Mouse (Mus musculus) liver, embryonic 12.5 days (tissue): ENCODE data around the gene Arhgdia. TPM values are rescaled to one million over a fixed set of nuclear protein-coding genes. Genes with fewer than 3 reads are reported as not detected.

ENCODE experiments used
- ATAC-seq: fragments of 200-750 bp; cut with Nextera tagmentation; 2 replicates; pipeline ENCODE4 v1.8.0; 2017; ENCODE audit warnings: moderate number of reproducible peaks, mild to moderate bottlenecking, moderate library complexity
- H3K27ac ChIP-seq: fragments of 300-500 bp; sonication (generic); 2 replicates; pipeline ENCODE4 v1.5.1; 2016; ENCODE audit warnings: mild to moderate bottlenecking
- H3K27me3 ChIP-seq: fragments of 300-500 bp; sonication (generic); replicated peaks from 2 replicates; pipeline ENCODE4 v1.6.1; 2016; ENCODE audit warnings: mild to moderate bottlenecking, moderate library complexity
- H3K36me3 ChIP-seq: fragments of 300-500 bp; sonication (generic); 2 replicates; pipeline ENCODE4 v1.6.1; 2016; ENCODE audit warnings: mild to moderate bottlenecking, moderate library complexity
- H3K4me1 ChIP-seq: fragments of 300-500 bp; sonication (generic); 2 replicates; pipeline ENCODE4 v1.6.1; 2016
- H3K4me2 ChIP-seq: fragments of 300-500 bp; sonication (generic); 2 replicates; pipeline ENCODE4 v1.6.1; 2016; ENCODE audit warnings: mild to moderate bottlenecking, moderate library complexity
- H3K4me3 ChIP-seq: fragments of 300-500 bp; sonication (generic); 2 replicates; pipeline ENCODE4 v1.5.1; 2016; ENCODE audit warnings: mild to moderate bottlenecking, moderate library complexity
- H3K9ac ChIP-seq: fragments of 300-500 bp; sonication (generic); 2 replicates; pipeline ENCODE4 v1.6.1; 2016; ENCODE audit warnings: mild to moderate bottlenecking, moderate library complexity
- H3K9me3 ChIP-seq: fragments of 300-500 bp; sonication (generic); replicated peaks from 2 replicates; pipeline ENCODE4 v1.6.1; 2016; ENCODE audit warnings: mild to moderate bottlenecking, moderate library complexity
- WGBS: fragments of 180-500 bp; shearing (Covaris S2); methylation state at CpG from one replicate; pipeline ENCODE4 v1.1.7; 2016; ENCODE audit not compliant: insufficient replicate concordance; 5-methylcytosine and 5-hydroxymethylcytosine counted together
- polyA plus RNA-seq: library from polyadenylated mRNA; unstranded; fragments of >200 nt; fragmentation: Nextera tagmentation; extraction: Ambion mirVana; gene quantifications from 2 replicates; pipeline ENCODE4 v1.2.1, GENCODE M21; 2016

Arhgdia gene
- polyA plus RNA-seq: 337 and 356 TPM in 2 replicates

DNA sequence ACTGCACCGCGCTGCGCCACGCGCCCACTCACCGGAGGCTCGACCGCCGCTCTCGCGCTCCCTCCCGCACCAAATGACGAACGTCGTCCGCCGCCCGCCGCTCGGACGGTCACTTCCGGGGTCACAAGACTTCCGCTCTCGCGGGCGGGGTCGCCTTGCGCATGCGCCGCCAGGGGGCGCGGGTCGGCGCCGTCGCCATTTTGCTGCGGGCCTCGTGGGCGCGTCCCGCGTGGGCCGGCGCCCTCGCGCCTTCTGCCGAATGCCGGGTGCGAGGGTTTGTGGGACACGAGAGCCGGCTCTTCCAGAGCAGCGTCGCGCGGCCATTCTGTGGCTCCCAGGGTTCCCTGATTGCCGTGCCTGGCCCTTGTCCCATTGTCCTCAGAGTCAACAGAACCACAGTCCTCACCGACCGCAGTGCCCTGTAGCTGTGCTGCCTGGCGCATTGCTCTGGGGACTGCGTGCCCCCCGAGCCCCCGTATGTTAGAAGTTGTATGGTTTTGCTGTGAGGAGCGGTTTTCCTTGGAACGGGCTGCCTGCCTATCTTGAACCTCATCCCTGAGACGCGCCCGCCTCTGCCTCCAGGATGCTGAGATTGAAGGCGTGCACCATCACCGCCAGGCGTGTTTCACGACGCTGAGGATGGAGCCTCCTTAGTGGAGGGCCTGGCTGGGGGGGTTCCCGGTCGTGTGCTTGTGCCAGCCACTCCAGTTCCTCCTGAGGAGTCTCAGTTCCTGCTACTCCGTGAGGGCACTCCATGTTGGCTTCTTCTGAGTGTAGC lies at the start of gene Arhgdia:
Gene Arhgdia, minus strand, starts transcription at position 135 of the 778 bp plus-strand sequence.
- Histone ChIP-seq H3K4me3 (peak within 1 kb of the TSS; percentile 87), H3K4me2 (peak within 1 kb of the TSS; percentile 98), H3K9ac (peak within 1 kb of the TSS; percentile 89), H3K4me1 (peaks cover 46% of the 10 kb centered on the region), H3K27me3 (no peaks in the 10 kb centered on the region), H3K27ac (peak within 1 kb of the TSS; percentile 93), H3K9me3 (no peaks in the 10 kb centered on the region), H3K36me3 (peaks cover 76% of the 10 kb centered on the region)
- 3% methylated on average over 73 of the region's 75 CpGs for WGBS
- peak; percentile 60 for ATAC-seq

DNA sequence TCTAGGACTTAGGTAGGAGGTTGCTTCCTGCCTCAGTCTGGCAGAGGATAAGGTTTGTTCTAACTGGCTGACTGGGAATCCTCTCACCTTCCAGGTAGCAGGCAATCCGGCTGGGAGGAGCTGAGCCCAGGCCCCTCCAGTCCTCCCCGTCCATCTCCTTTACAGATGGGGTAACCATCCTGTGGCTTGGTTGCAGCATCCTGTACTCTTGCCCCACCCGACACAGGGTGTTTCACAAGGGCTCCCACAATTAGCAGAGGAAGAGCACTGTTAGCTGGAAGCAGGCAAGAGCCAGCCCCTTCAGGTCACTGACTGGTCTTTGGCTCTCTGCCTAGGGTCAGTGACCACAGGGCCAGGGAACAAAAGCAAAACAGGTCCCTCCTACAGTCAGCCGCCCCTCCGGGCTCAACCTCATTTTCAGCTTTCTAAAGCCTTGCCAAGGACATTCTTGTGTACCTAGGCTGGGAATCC lies 49.0 kb upstream of the Arhgdia start:
- peak; percentile 22; the same call in 1 of the 2 replicates for ATAC-seq
- Histone ChIP-seq H3K4me2 (peak overlapping the region; percentile 76), H3K36me3 (peaks cover 36% of the 10 kb centered on the region), H3K27ac (peak overlapping the region; percentile 94), H3K9me3 (no peaks in the 10 kb centered on the region), H3K4me3 (peak overlapping the region; percentile 91), H3K27me3 (no peaks in the 10 kb centered on the region), H3K4me1 (peaks cover 86% of the 10 kb centered on the region), H3K9ac (peak overlapping the region; percentile 99)
- WGBS: 20% methylated on average over 5 of the region's 5 CpGs

DNA sequence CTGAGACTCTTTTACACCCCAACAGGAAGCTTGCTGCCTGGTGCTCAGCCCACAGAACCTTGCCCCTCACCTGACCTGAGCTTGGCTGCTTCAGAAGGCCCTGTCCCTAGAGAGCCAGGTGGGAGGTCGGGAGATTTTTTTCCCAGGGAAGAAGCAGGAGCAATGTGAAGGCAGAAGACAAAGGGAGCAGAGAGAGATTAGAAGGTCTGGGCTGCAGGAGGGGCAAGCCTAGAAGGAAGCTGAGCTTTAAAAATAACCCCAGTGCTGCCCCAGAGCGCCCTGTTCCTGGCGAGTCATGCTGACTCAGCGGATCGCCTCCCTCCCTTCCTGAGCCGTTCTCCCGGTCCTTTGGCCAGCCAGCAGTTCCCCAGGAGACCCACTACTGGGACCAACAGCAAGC lies 48.5 kb upstream of the Arhgdia start:
- H3K4me1 ChIP-seq: peaks cover 87% of the 10 kb centered on the region
- WGBS: 8% methylated on average over 7 of the region's 7 CpGs
- peak overlapping the region; percentile 76 for H3K4me2 ChIP-seq
- no peaks in the 10 kb centered on the region for H3K27me3 ChIP-seq
- H3K9ac ChIP-seq: peak overlapping the region; percentile 99
- peak overlapping the region; percentile 94 for H3K27ac ChIP-seq
- ATAC-seq: peak; percentile 62
- no peaks in the 10 kb centered on the region for H3K9me3 ChIP-seq
- peaks cover 36% of the 10 kb centered on the region for H3K36me3 ChIP-seq
- H3K4me3 ChIP-seq: peak overlapping the region; percentile 91

DNA sequence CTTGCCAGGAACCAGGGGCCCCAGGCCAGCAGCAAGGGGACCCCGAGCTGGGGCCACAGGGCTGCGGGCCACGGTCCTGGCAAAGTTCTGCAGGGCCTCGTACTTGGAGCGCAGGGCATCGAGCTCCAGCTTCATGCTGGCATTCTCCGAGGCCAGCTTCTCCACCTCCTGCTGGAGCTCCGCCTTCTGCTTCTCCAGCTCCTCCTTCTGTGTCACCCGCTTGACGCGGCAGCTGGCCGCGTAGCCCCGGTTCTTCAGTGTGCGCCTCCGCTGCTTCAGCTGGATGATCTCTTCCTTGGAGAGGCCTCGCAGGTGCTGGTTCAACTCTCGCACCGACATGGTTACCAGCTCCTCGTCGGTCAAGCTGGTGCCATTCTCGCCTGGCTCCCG lies 47.9 kb upstream of the Arhgdia start:
- Histone ChIP-seq H3K36me3 (peaks cover 36% of the 10 kb centered on the region), H3K27me3 (no peaks in the 10 kb centered on the region), H3K9me3 (no peaks in the 10 kb centered on the region), H3K9ac (peak overlapping the region; percentile 99), H3K4me1 (peaks cover 82% of the 10 kb centered on the region), H3K4me2 (peak overlapping the region; percentile 76), H3K27ac (peak overlapping the region; percentile 94), H3K4me3 (peak overlapping the region; percentile 91)
- ATAC-seq: no peak
- WGBS: 40% methylated on average over 23 of the region's 23 CpGs

DNA sequence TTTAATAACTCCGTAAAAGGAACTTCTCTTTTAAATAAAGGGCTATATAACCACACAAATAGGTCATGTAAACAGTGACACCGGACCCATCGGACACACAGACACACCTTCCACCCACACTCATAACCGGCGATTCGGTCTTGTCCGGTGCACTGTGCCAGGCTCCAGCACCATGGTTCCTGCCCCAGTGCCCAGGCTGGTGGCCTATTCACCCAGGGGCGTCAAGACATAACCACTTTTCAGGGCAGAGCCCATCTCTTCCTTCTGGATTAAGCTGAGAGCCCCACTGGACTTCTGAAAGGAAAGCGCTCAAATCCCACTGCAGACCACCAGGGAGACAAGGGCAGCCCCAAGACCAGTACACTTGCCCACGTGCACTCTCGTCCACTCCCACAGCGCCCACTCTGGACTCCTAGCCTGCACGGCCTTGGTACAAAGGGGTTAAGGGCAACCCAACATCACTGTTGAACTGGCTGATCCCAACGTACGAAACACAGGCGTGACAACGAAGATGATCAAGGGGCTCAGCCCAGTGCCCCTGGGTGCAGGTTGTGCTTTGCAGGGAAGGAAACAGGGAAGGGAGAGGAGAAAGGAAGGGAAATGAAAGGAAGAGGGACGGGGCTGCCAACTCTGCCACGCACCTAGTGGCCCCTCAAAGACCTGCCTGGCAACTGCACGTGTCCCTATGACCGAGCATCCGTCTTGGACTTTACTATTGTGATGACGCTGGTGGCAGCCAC lies 47.3 kb upstream of the Arhgdia start:
- H3K4me1 ChIP-seq: peaks cover 82% of the 10 kb centered on the region
- peak overlapping the region; percentile 76 for H3K4me2 ChIP-seq
- no peak for ATAC-seq
- peaks cover 36% of the 10 kb centered on the region for H3K36me3 ChIP-seq
- peak overlapping the region; percentile 99 for H3K9ac ChIP-seq
- H3K9me3 ChIP-seq: no peaks in the 10 kb centered on the region
- no peaks in the 10 kb centered on the region for H3K27me3 ChIP-seq
- H3K27ac ChIP-seq: peak overlapping the region; percentile 94
- 89% methylated on average over 23 of the region's 23 CpGs for WGBS
- H3K4me3 ChIP-seq: peak overlapping the region; percentile 91

DNA sequence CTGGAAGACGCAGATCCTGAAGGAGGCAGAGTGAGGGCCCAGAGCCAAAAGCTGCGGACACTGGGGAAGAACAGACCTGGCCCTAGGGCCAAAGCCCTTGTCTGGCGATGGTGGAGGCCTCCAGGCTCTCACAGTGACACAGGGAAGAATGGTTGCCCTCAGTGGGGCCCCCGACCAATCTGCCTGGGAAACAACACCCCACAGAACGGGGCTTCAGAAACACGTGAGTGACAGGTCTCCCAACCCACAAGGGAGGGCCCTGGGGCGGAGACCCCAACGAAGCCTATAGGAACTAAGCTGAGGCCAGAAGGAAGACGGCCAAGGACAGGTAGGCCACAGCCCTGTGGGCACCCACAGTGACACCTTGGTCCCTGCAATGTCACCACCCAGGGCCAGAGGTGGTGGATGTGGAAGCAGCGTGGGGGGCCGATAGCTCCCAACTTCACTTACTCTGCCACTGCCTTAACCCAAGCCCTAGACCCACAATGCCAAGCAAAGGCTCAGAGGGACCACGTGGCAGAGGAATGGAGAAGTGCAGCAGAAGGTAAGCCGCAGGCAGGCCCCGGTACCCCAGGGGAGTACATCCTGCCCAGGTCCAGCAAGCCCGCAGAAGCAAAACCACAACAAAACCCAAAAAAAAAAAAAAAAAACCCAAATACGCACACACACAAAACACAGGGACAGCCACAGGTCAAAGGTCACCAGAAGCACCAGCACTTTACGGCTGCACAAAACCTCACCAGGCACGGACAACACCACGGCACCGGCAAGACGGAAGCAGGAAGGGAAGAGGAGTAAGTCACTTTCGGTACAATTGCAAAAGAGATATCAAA lies 46.3 kb upstream of the Arhgdia start:
- peak overlapping the region; percentile 5; the same call in 1 of the 2 replicates for H3K4me3 ChIP-seq
- H3K9me3 ChIP-seq: no peaks in the 10 kb centered on the region
- H3K27me3 ChIP-seq: no peaks in the 10 kb centered on the region
- no peak for ATAC-seq
- H3K4me2 ChIP-seq: peak overlapping the region; percentile 76
- peaks cover 91% of the 10 kb centered on the region for H3K4me1 ChIP-seq
- H3K9ac ChIP-seq: peak overlapping the region; percentile 32
- H3K27ac ChIP-seq: peak overlapping the region; percentile 96
- peaks cover 47% of the 10 kb centered on the region for H3K36me3 ChIP-seq
- 35% methylated on average over 22 of the region's 22 CpGs for whole genome bisulfite sequencing

DNA sequence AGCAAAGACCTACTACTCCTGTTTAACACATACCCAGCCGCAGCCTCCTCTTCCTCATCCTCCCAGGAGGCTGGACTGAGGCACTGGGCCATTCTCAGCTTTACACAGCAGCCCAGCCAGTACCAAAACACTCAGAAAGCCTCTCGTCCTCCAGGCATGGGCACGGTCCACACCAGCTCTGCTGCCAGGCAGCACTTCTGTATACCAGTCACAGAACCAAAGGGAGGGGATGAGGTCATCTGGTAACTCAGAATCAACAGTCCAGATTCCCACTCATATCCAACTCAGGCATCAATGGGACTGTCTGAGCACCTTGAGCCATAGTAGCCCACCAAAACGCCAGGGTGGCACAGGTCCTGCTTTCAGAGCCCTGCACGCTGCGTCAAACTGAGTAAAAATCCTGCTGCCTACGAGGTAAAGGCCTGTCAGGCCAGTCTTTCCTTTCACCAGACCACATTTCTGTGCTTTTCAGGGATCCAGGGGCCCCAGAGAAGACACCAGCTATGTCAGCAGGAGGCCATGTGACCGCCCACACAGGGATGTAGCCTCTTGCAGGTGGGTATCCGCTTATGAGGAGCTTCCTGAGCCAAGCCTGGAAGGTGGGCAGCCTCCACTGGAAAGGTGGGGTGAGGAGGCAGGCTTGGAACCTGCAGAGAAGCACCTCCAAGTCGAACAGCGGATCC lies 45.5 kb upstream of the Arhgdia start:
- H3K4me1 ChIP-seq: peaks cover 87% of the 10 kb centered on the region
- peak overlapping the region; percentile 32 for H3K9ac ChIP-seq
- peak overlapping the region; percentile 96 for H3K27ac ChIP-seq
- WGBS: 83% methylated on average over 11 of the region's 11 CpGs
- peak overlapping the region; percentile 76 for H3K4me2 ChIP-seq
- H3K4me3 ChIP-seq: 0 out of 2 replicates have a peak overlapping the region, but pooled peaks have one; percentile 4
- H3K27me3 ChIP-seq: no peaks in the 10 kb centered on the region
- ATAC-seq: no peak
- no peaks in the 10 kb centered on the region for H3K9me3 ChIP-seq
- peaks cover 54% of the 10 kb centered on the region for H3K36me3 ChIP-seq

DNA sequence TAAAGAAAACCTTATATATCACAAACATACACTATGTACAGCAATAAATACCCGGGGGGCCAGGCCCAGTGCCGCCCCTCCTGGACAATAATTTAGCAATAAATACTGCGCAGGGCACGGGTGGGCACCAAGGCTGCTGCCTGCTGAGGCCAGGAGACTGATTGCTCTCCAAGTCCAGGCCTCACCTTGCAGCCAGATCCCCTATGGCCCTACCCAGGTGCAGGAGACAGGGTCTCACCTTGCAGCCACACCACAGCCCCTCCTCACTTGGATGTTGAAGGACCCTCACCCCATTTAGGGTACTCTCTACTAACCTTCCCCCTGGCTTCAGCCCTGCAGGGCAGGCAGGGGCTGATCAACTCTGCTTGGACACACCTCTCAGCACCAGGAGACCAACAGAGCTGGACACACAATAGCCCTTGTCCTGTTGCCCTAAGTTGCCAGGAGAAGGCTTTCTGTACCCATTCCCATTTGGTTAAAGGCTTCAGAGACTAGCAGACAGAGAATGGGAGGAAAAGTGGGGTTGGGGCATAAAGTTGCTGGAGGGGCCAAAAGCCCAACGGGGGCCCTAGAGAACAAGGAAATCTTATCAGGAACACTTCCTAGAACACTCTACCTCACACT lies 43.8 kb upstream of the Arhgdia start, which contains the start of gene Sirt7:
Gene Sirt7, minus strand, starts transcription at position 89 of the 624 bp plus-strand sequence.
- WGBS: 20% methylated on average over 5 of the region's 5 CpGs
- H3K27me3 ChIP-seq: no peaks in the 10 kb centered on the region
- H3K4me1 ChIP-seq: peaks cover 70% of the 10 kb centered on the region
- H3K4me3 ChIP-seq: peak within 1 kb of the TSS; percentile 99
- peak within 1 kb of the TSS; percentile 92 for H3K4me2 ChIP-seq
- H3K36me3 ChIP-seq: peaks cover 71% of the 10 kb centered on the region
- peak within 1 kb of the TSS; percentile 96 for H3K27ac ChIP-seq
- peak within 1 kb of the TSS; percentile 97 for H3K9ac ChIP-seq
- no peak for ATAC-seq
- no peaks in the 10 kb centered on the region for H3K9me3 ChIP-seq

DNA sequence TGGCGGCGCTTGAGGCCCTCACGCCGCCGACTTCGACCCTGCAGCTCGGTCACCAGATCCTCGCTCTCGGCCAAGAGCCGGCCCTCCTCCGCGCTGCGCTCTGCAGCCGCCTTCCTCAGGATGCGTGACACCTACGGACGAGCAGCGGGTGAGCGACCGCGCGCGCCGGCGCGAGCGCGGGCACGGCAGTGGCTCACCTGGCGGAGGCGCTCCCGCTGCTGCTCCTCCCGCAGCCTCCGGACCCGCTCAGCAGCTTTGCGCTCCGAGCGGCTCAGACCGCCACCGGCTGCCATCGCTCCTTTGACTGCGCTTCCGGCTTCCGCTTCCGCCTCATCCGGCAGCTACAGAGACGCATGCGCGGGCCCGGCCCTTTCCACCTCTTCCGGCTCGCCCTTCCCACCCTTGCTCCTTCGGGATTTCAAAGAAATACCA lies 43.3 kb upstream of the Arhgdia start:
- Histone ChIP-seq H3K4me2 (peak overlapping the region; percentile 92), H3K36me3 (peaks cover 77% of the 10 kb centered on the region), H3K9me3 (no peaks in the 10 kb centered on the region), H3K4me3 (peak overlapping the region; percentile 99), H3K27me3 (no peaks in the 10 kb centered on the region), H3K27ac (peak overlapping the region; percentile 96), H3K4me1 (peaks cover 65% of the 10 kb centered on the region), H3K9ac (peak overlapping the region; percentile 97)
- peak; percentile 69 for ATAC-seq
- WGBS: under 1% methylated on average over 53 of the region's 53 CpGs

DNA sequence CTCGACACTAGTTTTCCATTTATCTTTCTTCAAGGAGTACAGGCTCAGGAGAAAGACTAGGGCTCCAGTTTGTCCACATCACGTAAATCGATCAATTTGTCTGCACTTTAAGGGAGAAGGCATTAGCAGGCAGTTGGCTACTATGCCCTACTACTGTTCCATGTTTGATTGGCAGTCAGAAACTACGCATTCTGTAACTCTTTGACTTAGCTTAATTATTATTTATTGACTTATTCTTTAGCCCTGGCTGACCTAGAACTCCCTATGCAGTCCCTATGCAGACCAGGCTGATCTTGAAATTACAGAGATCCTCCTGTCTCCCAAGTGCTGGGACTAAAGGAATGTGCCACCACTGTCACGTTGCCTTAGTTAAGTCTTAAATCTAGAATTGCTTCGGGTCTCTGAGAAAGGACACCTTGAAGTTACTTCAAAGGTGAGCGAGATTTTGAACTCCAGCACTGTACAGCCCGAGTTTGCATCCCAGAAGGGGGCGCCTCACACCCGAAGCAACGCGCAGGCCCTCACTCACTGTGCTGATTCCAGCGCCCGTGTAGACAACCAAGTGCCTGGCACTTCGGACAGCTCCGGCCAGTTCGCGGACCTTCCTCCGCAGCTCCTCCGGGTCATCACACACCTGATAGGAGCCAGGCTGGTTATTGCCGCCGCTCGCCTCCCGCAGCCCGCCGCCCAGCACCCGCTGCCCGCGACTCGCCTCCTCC lies 42.7 kb upstream of the Arhgdia start:
- H3K9me3 ChIP-seq: no peaks in the 10 kb centered on the region
- peaks cover 60% of the 10 kb centered on the region for H3K4me1 ChIP-seq
- peak overlapping the region; percentile 97 for H3K9ac ChIP-seq
- peak overlapping the region; percentile 99 for H3K4me3 ChIP-seq
- peaks cover 78% of the 10 kb centered on the region for H3K36me3 ChIP-seq
- H3K27ac ChIP-seq: peak overlapping the region; percentile 96
- 11% methylated on average over 30 of the region's 30 CpGs for WGBS
- H3K4me2 ChIP-seq: peak overlapping the region; percentile 92
- ATAC-seq: peak; percentile 79
- no peaks in the 10 kb centered on the region for H3K27me3 ChIP-seq
